Mouse (Mus musculus) E14TG2a.4 (cell line): Measurements from ENCODE around the gene Ccnd2.

Experiments
- CTCF ChIP-seq: conservative IDR thresholded peaks from 2 replicates; pipeline ENCODE4 v1.5.1; 2014; ENCODE audit warnings: low read length
- NANOG ChIP-seq: IDR thresholded peaks from 2 replicates; pipeline ENCODE4 v1.6.1; 2014; ENCODE audit warnings: borderline replicate concordance, low read length, mixed read lengths
- POU5F1 ChIP-seq: IDR thresholded peaks from 2 replicates; pipeline ENCODE4 v1.6.1; 2014; ENCODE audit warnings: low read length, borderline replicate concordance

GRCm38 (mm10) chr6:127150663-127151564 lies 1.1 kb downstream of the Ccnd2 start:
- no peak for TF ChIP-seq CTCF
- TF ChIP-seq POU5F1: no peak
- TF ChIP-seq NANOG: no peak
